Mouse (Mus musculus) testis, adult 2 months (tissue): ENCODE results near the gene Cbr2. TPM values are rescaled to one million over a fixed set of nuclear protein-coding genes. Genes with fewer than 3 reads are reported as not detected.
"Not testable (repeated sequence)": the region's sequence is repeated elsewhere in the genome, so short reads cannot be mapped to it uniquely, and the experiment has no call there.

Experiments
- H3K27ac ChIP-seq: fragments of 200-500 bp; 2 replicates; pipeline ENCODE4 v1.5.1; 2012; ENCODE audit warnings: low read depth, low read length; ENCODE audit not compliant: control insufficient read depth, insufficient read depth
- H3K27me3 ChIP-seq: fragments of 200-500 bp; 2 replicates; pipeline ENCODE4 v1.6.1; 2012; ENCODE audit warnings: mild to moderate bottlenecking, low read length, moderate library complexity; ENCODE audit not compliant: control insufficient read depth, insufficient read depth
- H3K36me3 ChIP-seq: fragments of 200-500 bp; 2 replicates; pipeline ENCODE4 v1.6.1; 2012; ENCODE audit warnings: mild to moderate bottlenecking, low read length; ENCODE audit not compliant: control insufficient read depth, insufficient read depth
- H3K4me1 ChIP-seq: fragments of 200-500 bp; 2 replicates; pipeline ENCODE4 v1.6.1; 2012; ENCODE audit warnings: low read length; ENCODE audit not compliant: control insufficient read depth, insufficient read depth
- H3K4me3 ChIP-seq: fragments of 200-500 bp; 2 replicates; pipeline ENCODE4 v1.5.1; 2012; ENCODE audit warnings: low read depth, mild to moderate bottlenecking, low read length, moderate library complexity, mixed read lengths; ENCODE audit not compliant: control insufficient read depth
- CTCF ChIP-seq: fragments of 200-500 bp; IDR thresholded peaks from 2 replicates; pipeline ENCODE4 v1.5.1; 2012; ENCODE audit warnings: low read depth, mild to moderate bottlenecking, inconsistent platforms, low read length, moderate library complexity; ENCODE audit not compliant: control insufficient read depth, insufficient read depth, insufficient replicate concordance
- POLR2A ChIP-seq: fragments of 200-500 bp; IDR thresholded peaks from 2 replicates; pipeline ENCODE4 v1.6.1; 2012; ENCODE audit warnings: low read depth, mild to moderate bottlenecking, inconsistent platforms, low read length, moderate library complexity; ENCODE audit not compliant: control insufficient read depth
- polyA plus RNA-seq: library from polyadenylated mRNA; depleted of rRNA; stranded (reverse); fragments of >200 nt; gene quantifications from 2 replicates; pipeline ENCODE4 v1.2.3, GENCODE M21; 2012; rRNA removed

Gene Cbr2
- polyA plus RNA-seq, result 7.7 and 9.4 TPM in 2 replicates

- TF ChIP-seq CTCF (no peak), POLR2A (no peak)
- Histone ChIP-seq H3K4me3 (no peak within 1 kb of the TSS), H3K27ac (no peak within 1 kb of the TSS), H3K36me3 (no peaks in the 10 kb centered on the region), H3K27me3 (no peaks in the 10 kb centered on the region), H3K4me1 (peaks cover 4% of the 10 kb centered on the region; the same call in 1 of the 2 replicates)
These were observed at the start of gene Cbr2 for GRCm38 (mm10) chr11:120731858-120732680. Gene Cbr2 (minus strand): TSS chr11:120732114.

GRCm38 (mm10) chr11:120781361-120781760 is 49.4 kb upstream of the Cbr2 start:
- not testable (repeated sequence) for H3K27ac ChIP-seq, H3K27me3 ChIP-seq, H3K36me3 ChIP-seq, H3K4me3 ChIP-seq
- H3K4me1 ChIP-seq, result peaks cover 14% of the 10 kb centered on the region

- no peak overlapping the region for H3K27ac ChIP-seq
These were observed 48.0 kb upstream of the Cbr2 start for GRCm38 (mm10) chr11:120779876-120780275.

GRCm38 (mm10) chr11:120777123-120777522 is 45.2 kb upstream of the Cbr2 start:
- TF ChIP-seq CTCF, result no peak
- TF ChIP-seq POLR2A, result no peak
- Histone ChIP-seq H3K4me1 (peaks cover 8% of the 10 kb centered on the region), H3K27me3 (no peaks in the 10 kb centered on the region), H3K36me3 (no peaks in the 10 kb centered on the region), H3K4me3 (no peak overlapping the region), H3K27ac (no peak overlapping the region)

More at GRCm38 (mm10) chr11:120779876-120780275, 48.0 kb upstream of the Cbr2 start:
- Histone ChIP-seq H3K4me3 (no peak overlapping the region), H3K4me1 (peaks cover 15% of the 10 kb centered on the region), H3K27me3 (no peaks in the 10 kb centered on the region), H3K36me3 (no peaks in the 10 kb centered on the region)
- TF ChIP-seq POLR2A (no peak), CTCF (no peak)

GRCm38 (mm10) chr11:120775774-120776469 is 44.0 kb upstream of the Cbr2 start:
- no peaks in the 10 kb centered on the region for H3K27me3 ChIP-seq
- H3K4me3 ChIP-seq, result no peak overlapping the region
- peaks cover 8% of the 10 kb centered on the region for H3K4me1 ChIP-seq
- H3K27ac ChIP-seq, result no peak overlapping the region
- TF ChIP-seq POLR2A (no peak), CTCF (peak; percentile 100)
- H3K36me3 ChIP-seq, result no peaks in the 10 kb centered on the region

GRCm38 (mm10) chr11:120773463-120774190 is 41.7 kb upstream of the Cbr2 start:
- no peaks in the 10 kb centered on the region for H3K36me3 ChIP-seq
- peaks cover 8% of the 10 kb centered on the region for H3K4me1 ChIP-seq
- TF ChIP-seq POLR2A, result no peak
- no peak for TF ChIP-seq CTCF
- H3K27me3 ChIP-seq, result no peaks in the 10 kb centered on the region
- no peak overlapping the region for H3K4me3 ChIP-seq
- no peak overlapping the region for H3K27ac ChIP-seq

GRCm38 (mm10) chr11:120772749-120773148 is 40.8 kb upstream of the Cbr2 start:
- no peak for TF ChIP-seq CTCF
- no peak for TF ChIP-seq POLR2A
- Histone ChIP-seq H3K36me3 (no peaks in the 10 kb centered on the region), H3K27ac (no peak overlapping the region), H3K4me1 (peaks cover 8% of the 10 kb centered on the region), H3K4me3 (no peak overlapping the region), H3K27me3 (no peaks in the 10 kb centered on the region)
